Mouse (Mus musculus): ENCODE results near the gene Acsl5. TPM values are rescaled to one million over a fixed set of nuclear protein-coding genes. Genes with fewer than 3 reads are reported as not detected.

The Acsl5 gene
- polyA plus RNA-seq, 1 experiment from 2014 or later: 110 TPM

- DNase-seq (ENCODE audit: low spot score): no peak
Observed at GRCm38 (mm10) chr19:55296301-55296700, 44.6 kb downstream of the Acsl5 start.

GRCm38 (mm10) chr19:55297489-55297888 lies 45.8 kb downstream of the Acsl5 start:
- H3K4me3 ChIP-seq (ENCODE audit: low read depth, low read length): no peak overlapping the region
- no peaks in the 10 kb centered on the region for H3K27me3 ChIP-seq (replicated peaks; ENCODE audit: insufficient read depth, low read length)
- H3K4me2 ChIP-seq (replicated peaks; ENCODE audit: low read depth, low read length): no peak overlapping the region
- H3K27ac ChIP-seq (ENCODE audit: low read length): no peak overlapping the region
- ATAC-seq (no peak), DNase-seq (ENCODE audit: low spot score) (no peak)
- WGBS: 95% methylated on average over 2 of the region's 2 CpGs
- TF ChIP-seq EP300 (IDR thresholded peaks at IDR 0.05) (no peak), CTCF (IDR thresholded peaks at IDR 0.05) (no peak)
- no peak overlapping the region for H3K9ac ChIP-seq (replicated peaks; ENCODE audit: low read depth)
- H3K9me3 ChIP-seq (ENCODE audit: low read length): no peaks in the 10 kb centered on the region
- H3K36me3 ChIP-seq (ENCODE audit: insufficient read depth, low read length): peaks cover 39% of the 10 kb centered on the region; the same call in 1 of the 2 replicates
- H3K4me1 ChIP-seq (ENCODE audit: insufficient read depth, low read depth, low read length): no peaks in the 10 kb centered on the region

More at GRCm38 (mm10) chr19:55296301-55296700, 44.6 kb downstream of the Acsl5 start:
- no peak for ATAC-seq
- no peak overlapping the region for H3K4me2 ChIP-seq (replicated peaks; ENCODE audit: low read depth, low read length)
- H3K9ac ChIP-seq (replicated peaks; ENCODE audit: low read depth): no peak overlapping the region
- no peaks in the 10 kb centered on the region for H3K4me1 ChIP-seq (ENCODE audit: insufficient read depth, low read depth, low read length)
- H3K36me3 ChIP-seq (ENCODE audit: insufficient read depth, low read length): peaks cover 33% of the 10 kb centered on the region; the same call in 1 of the 2 replicates
- TF ChIP-seq EP300 (IDR thresholded peaks at IDR 0.05): no peak
- no peak for TF ChIP-seq CTCF (IDR thresholded peaks at IDR 0.05)
- WGBS: 92% methylated on average over 2 of the region's 2 CpGs
- no peak overlapping the region for H3K4me3 ChIP-seq (ENCODE audit: low read depth, low read length)
- no peaks in the 10 kb centered on the region for H3K9me3 ChIP-seq (ENCODE audit: low read length)
- H3K27ac ChIP-seq (ENCODE audit: low read length): no peak overlapping the region
- H3K27me3 ChIP-seq (replicated peaks; ENCODE audit: insufficient read depth, low read length): no peaks in the 10 kb centered on the region

GRCm38 (mm10) chr19:55297961-55298360 lies 46.2 kb downstream of the Acsl5 start:
- 56% methylated on average over 5 of the region's 5 CpGs for WGBS
- Histone ChIP-seq H3K9me3 (ENCODE audit: low read length) (no peaks in the 10 kb centered on the region), H3K36me3 (ENCODE audit: insufficient read depth, low read length) (peaks cover 44% of the 10 kb centered on the region; the same call in 1 of the 2 replicates)

GRCm38 (mm10) chr19:55299378-55299777 lies 47.6 kb downstream of the Acsl5 start:
- H3K4me3 ChIP-seq (ENCODE audit: low read depth, low read length): no peak overlapping the region
- no peak for DNase-seq (ENCODE audit: low spot score)
- ATAC-seq: no peak
- H3K27ac ChIP-seq (ENCODE audit: low read length): no peak overlapping the region
- 87% methylated on average over 1 of the region's 1 CpGs for WGBS
- no peak overlapping the region for H3K9ac ChIP-seq (replicated peaks; ENCODE audit: low read depth)
- TF ChIP-seq CTCF (IDR thresholded peaks at IDR 0.05) (no peak), EP300 (IDR thresholded peaks at IDR 0.05) (no peak)
- H3K4me1 ChIP-seq (ENCODE audit: insufficient read depth, low read depth, low read length): no peaks in the 10 kb centered on the region
- no peaks in the 10 kb centered on the region for H3K9me3 ChIP-seq (ENCODE audit: low read length)
- H3K27me3 ChIP-seq (replicated peaks; ENCODE audit: insufficient read depth, low read length): no peaks in the 10 kb centered on the region
- no peak overlapping the region for H3K4me2 ChIP-seq (replicated peaks; ENCODE audit: low read depth, low read length)
- H3K36me3 ChIP-seq (ENCODE audit: insufficient read depth, low read length): peaks cover 48% of the 10 kb centered on the region; the same call in 1 of the 2 replicates

More at GRCm38 (mm10) chr19:55297961-55298360, 46.2 kb downstream of the Acsl5 start:
- no peak overlapping the region for H3K4me3 ChIP-seq (ENCODE audit: low read depth, low read length)
- no peaks in the 10 kb centered on the region for H3K27me3 ChIP-seq (replicated peaks; ENCODE audit: insufficient read depth, low read length)
- no peaks in the 10 kb centered on the region for H3K4me1 ChIP-seq (ENCODE audit: insufficient read depth, low read depth, low read length)
- no peak for DNase-seq (ENCODE audit: low spot score)
- no peak overlapping the region for H3K4me2 ChIP-seq (replicated peaks; ENCODE audit: low read depth, low read length)
- H3K9ac ChIP-seq (replicated peaks; ENCODE audit: low read depth): no peak overlapping the region
- ATAC-seq: no peak
- no peak for TF ChIP-seq EP300 (IDR thresholded peaks at IDR 0.05)
- TF ChIP-seq CTCF (IDR thresholded peaks at IDR 0.05): no peak
- H3K27ac ChIP-seq (ENCODE audit: low read length): no peak overlapping the region

- no peaks in the 10 kb centered on the region for H3K9me3 ChIP-seq (ENCODE audit: low read length)
- no peak overlapping the region for H3K9ac ChIP-seq (replicated peaks; ENCODE audit: low read depth)
- no peak overlapping the region for H3K4me2 ChIP-seq (replicated peaks; ENCODE audit: low read depth, low read length)
- 63% methylated on average over 3 of the region's 3 CpGs for WGBS
- no peaks in the 10 kb centered on the region for H3K27me3 ChIP-seq (replicated peaks; ENCODE audit: insufficient read depth, low read length)
- H3K4me1 ChIP-seq (ENCODE audit: insufficient read depth, low read depth, low read length): no peaks in the 10 kb centered on the region
- H3K27ac ChIP-seq (ENCODE audit: low read length): no peak overlapping the region
- ATAC-seq (no peak), DNase-seq (ENCODE audit: low spot score) (no peak)
- no peak overlapping the region for H3K4me3 ChIP-seq (ENCODE audit: low read depth, low read length)
- peaks cover 40% of the 10 kb centered on the region; the same call in 1 of the 2 replicates for H3K36me3 ChIP-seq (ENCODE audit: insufficient read depth, low read length)
- TF ChIP-seq EP300 (IDR thresholded peaks at IDR 0.05) (no peak), CTCF (IDR thresholded peaks at IDR 0.05) (no peak)
Observed at GRCm38 (mm10) chr19:55300525-55300924, 48.8 kb downstream of the Acsl5 start.

GRCm38 (mm10) chr19:55305024-55305423 lies 53.3 kb downstream of the Acsl5 start:
- Histone ChIP-seq H3K27ac (ENCODE audit: low read length) (no peak overlapping the region), H3K9me3 (ENCODE audit: low read length) (no peaks in the 10 kb centered on the region), H3K4me2 (replicated peaks; ENCODE audit: low read depth, low read length) (no peak overlapping the region), H3K4me3 (ENCODE audit: low read depth, low read length) (no peak overlapping the region), H3K9ac (replicated peaks; ENCODE audit: low read depth) (no peak overlapping the region), H3K36me3 (ENCODE audit: insufficient read depth, low read length) (peaks cover 38% of the 10 kb centered on the region), H3K27me3 (replicated peaks; ENCODE audit: insufficient read depth, low read length) (no peaks in the 10 kb centered on the region), H3K4me1 (ENCODE audit: insufficient read depth, low read depth, low read length) (no peaks in the 10 kb centered on the region)
- TF ChIP-seq CTCF (IDR thresholded peaks at IDR 0.05) (peak; percentile 55), EP300 (IDR thresholded peaks at IDR 0.05) (no peak)
- DNase-seq (ENCODE audit: low spot score) (peak; percentile 76), ATAC-seq (no peak)

GRCm38 (mm10) chr19:55311874-55312273 lies 60.1 kb downstream of the Acsl5 start:
- WGBS: 85% methylated on average over 8 of the region's 8 CpGs
- Histone ChIP-seq H3K4me3 (ENCODE audit: low read depth, low read length) (no peak overlapping the region), H3K4me2 (replicated peaks; ENCODE audit: low read depth, low read length) (no peak overlapping the region), H3K36me3 (ENCODE audit: insufficient read depth, low read length) (peaks cover 24% of the 10 kb centered on the region), H3K27me3 (replicated peaks; ENCODE audit: insufficient read depth, low read length) (no peaks in the 10 kb centered on the region), H3K27ac (ENCODE audit: low read length) (no peak overlapping the region), H3K9ac (replicated peaks; ENCODE audit: low read depth) (no peak overlapping the region), H3K9me3 (ENCODE audit: low read length) (no peaks in the 10 kb centered on the region), H3K4me1 (ENCODE audit: insufficient read depth, low read depth, low read length) (no peaks in the 10 kb centered on the region)
- ATAC-seq (no peak), DNase-seq (ENCODE audit: low spot score) (no peak)
- no peak for TF ChIP-seq CTCF (IDR thresholded peaks at IDR 0.05)
- no peak for TF ChIP-seq EP300 (IDR thresholded peaks at IDR 0.05)
